Mouse (Mus musculus): ENCODE data around the gene Xpo5. TPM values are rescaled to one million over a fixed set of nuclear protein-coding genes. Genes with fewer than 3 reads are reported as not detected.

Xpo5 gene
- 67.1 and 70.7 TPM in 2 replicates for polyA plus RNA-seq (2016; fragmentation: Nextera tagmentation; extraction: Ambion mirVana)

DNA sequence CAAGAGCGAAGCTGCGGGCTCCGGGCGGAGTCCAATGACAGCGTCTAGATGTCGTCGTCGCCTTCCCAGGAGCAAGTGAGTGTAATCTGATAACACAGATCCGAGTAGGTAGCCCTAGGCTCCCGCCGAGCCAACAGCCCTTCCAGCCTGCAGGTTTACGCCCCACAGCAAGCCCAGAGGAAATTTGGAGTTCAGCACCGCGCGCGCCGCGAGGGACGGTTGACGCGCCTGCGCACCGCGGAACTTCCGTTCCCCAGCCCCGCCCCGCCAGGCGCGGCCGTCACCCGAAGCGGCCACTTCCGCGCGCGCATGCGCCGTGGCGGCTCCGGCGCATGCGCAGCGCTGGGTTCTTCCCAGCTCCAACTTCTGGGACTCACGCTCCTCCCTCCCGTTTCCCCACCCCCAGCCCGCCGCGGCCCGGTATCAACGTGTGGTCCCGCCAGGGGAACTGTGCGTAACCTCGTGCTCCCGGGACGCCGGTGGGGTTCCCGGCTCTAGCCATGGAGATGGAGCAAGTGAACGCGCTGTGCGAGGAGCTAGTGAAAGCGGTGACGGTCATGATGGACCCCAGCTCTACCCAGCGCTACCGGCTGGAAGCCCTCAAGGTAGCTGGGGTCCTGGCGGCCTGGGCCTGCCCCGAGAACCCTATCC is at the start of gene Xpo5, which contains the start of gene Polh:
Gene Xpo5, plus strand, starts transcription at position 362 of the 651 bp plus-strand sequence.
Gene Polh, minus strand, starts transcription at position 225 of the 651 bp plus-strand sequence.
- peaks cover 60% of the 10 kb centered on the region for H3K36me3 ChIP-seq
- peak; percentile 94 for DNase-seq (ENCODE audit: low spot score)

DNA sequence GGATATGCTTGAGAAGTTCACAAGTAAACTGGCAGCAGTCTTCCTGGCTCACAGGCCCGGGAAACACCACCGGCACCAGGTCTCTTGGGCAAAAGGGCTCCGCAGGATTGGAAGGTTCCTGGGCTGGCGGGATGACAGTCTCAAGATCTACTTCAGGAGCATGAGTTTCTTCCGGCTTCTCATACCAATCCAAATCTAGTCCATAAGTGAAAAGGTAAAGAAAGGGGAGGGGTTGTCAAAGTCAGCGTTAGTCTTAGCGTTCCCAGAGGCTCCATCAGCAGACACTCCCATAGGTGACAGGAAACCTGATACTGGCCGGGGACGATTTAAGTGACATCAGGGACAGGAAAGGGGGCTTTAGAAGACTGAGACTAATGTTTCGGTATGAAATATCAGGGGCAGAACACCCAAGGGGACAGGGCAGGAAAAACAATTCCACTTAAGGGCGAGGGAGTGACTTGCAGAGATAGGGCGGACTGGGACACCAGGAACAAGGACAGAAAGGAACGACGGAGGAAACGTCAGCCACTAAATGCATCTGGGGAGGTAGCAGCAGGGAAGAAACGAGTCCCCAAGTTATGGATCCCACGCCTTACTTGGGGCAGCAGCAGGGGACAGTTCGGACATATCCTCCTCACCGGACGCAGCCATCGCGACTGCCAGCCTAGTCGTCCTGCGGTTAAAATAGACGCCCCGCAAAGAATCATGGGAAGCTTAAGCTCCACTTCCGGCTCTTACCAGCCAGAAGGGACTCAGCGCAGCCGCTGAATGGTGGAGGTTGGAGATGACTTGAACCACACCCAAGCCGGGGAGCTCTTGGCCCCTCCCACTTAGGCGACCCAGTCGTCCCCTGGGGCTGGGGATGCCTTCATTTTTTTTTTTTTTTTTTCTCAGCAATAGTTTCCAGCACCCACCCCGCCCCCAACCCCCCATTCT is 49.5 kb upstream of the Xpo5 start, which contains the start of gene Mad2l1bp:
Gene Mad2l1bp, minus strand, starts transcription at position 707 of the 936 bp plus-strand sequence.
- 9% methylated on average over 33 of the region's 33 CpGs for WGBS
- peaks cover 13% of the 10 kb centered on the region for H3K4me1 ChIP-seq
- peak within 1 kb of the TSS; percentile 81 for H3K4me3 ChIP-seq
- peaks cover 26% of the 10 kb centered on the region for H3K36me3 ChIP-seq
- peak within 1 kb of the TSS; percentile 88 for H3K27ac ChIP-seq (replicated peaks)
- DNase-seq (ENCODE audit: low spot score): peak; percentile 88
- H3K27me3 ChIP-seq (ENCODE audit: low read depth, poor library complexity, severe bottlenecking): no peaks in the 10 kb centered on the region
- no peaks in the 10 kb centered on the region for H3K9me3 ChIP-seq (replicated peaks)

More for the DNA sequence above, at the start of gene Xpo5, which contains the start of gene Polh:
- Histone ChIP-seq H3K4me1 (peaks cover 33% of the 10 kb centered on the region), H3K9me3 (replicated peaks) (no peaks in the 10 kb centered on the region), H3K4me3 (peak within 1 kb of the TSS; percentile 92), H3K27ac (replicated peaks) (peak within 1 kb of the TSS; percentile 87), H3K27me3 (ENCODE audit: low read depth, poor library complexity, severe bottlenecking) (no peaks in the 10 kb centered on the region)
- WGBS: under 1% methylated on average over 66 of the region's 66 CpGs

DNA sequence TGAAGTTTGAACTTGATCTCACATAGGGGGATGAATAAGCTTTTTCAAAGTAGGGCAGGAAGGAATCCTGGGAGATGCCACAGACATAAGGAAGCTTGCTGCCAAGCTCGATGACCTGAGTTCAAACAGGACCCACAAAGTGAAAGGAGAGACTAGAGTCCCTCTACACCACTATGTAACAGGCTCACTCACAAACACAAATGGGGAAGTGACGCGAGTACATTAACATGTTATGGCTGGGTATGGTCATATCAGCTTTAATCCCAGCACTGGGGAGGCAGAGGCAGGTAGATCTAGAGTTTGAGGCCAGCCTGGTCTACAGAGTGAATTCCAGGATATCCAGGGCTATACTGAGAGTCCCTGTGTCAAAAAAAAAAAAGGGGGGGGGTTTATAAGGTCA is 48.2 kb upstream of the Xpo5 start:
- 92% methylated on average over 3 of the region's 3 CpGs for WGBS
- no peaks in the 10 kb centered on the region for H3K9me3 ChIP-seq (replicated peaks)
- peaks cover 13% of the 10 kb centered on the region for H3K4me1 ChIP-seq
- no peak for DNase-seq (ENCODE audit: low spot score)
- H3K27me3 ChIP-seq (ENCODE audit: low read depth, poor library complexity, severe bottlenecking): no peaks in the 10 kb centered on the region
- no peak overlapping the region for H3K4me3 ChIP-seq
- peaks cover 14% of the 10 kb centered on the region for H3K36me3 ChIP-seq
- no peak overlapping the region for H3K27ac ChIP-seq (replicated peaks)

DNA sequence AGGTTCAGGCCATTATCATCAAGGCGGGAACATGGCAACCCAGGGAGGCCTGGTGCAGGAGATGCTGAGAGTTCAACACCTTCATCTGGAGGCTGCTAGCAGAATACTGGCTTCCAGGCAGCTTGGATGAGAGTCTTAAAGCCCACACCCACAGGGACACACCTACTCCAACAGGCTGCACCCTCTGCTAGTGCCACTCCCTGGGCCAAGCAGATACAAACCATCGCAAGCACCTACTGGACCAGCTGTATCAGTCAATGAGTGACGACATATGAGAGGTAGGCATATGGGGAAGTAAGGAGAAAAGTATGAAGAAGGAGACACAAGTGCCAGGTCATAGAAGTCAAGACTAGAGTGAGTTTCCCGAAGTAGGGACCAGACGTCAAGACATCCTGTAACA is 45.9 kb upstream of the Xpo5 start:
- Histone ChIP-seq H3K27me3 (ENCODE audit: low read depth, poor library complexity, severe bottlenecking) (no peaks in the 10 kb centered on the region), H3K36me3 (peaks cover 3% of the 10 kb centered on the region), H3K4me1 (peaks cover 25% of the 10 kb centered on the region), H3K4me3 (no peak overlapping the region), H3K9me3 (replicated peaks) (no peaks in the 10 kb centered on the region), H3K27ac (replicated peaks) (no peak overlapping the region)
- 87% methylated on average over 5 of the region's 5 CpGs for WGBS
- no peak for DNase-seq (ENCODE audit: low spot score)

DNA sequence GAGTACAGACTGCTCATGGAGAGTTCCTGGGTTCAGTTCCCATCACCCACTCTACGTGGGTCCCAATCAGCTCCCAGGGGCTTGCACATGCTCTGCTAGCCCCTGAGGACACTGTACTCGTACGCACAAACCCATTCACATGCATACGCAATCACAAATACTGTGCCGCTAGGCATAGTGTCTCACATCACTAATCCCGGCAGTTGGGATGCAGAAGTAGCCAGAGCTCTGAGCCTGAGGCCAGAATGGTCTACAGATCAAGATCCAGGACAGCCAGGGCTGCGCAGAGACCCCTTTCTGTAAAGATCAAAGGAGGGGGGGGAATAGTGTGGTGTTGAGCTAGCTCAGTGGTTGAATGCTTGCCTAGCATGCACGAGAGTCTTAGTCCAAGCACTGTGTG is 45.5 kb upstream of the Xpo5 start:
- no peak for DNase-seq (ENCODE audit: low spot score)
- Histone ChIP-seq H3K27ac (replicated peaks) (no peak overlapping the region), H3K9me3 (replicated peaks) (no peaks in the 10 kb centered on the region), H3K27me3 (ENCODE audit: low read depth, poor library complexity, severe bottlenecking) (no peaks in the 10 kb centered on the region), H3K36me3 (no peaks in the 10 kb centered on the region), H3K4me3 (no peak overlapping the region), H3K4me1 (peaks cover 29% of the 10 kb centered on the region)
- whole genome bisulfite sequencing: 91% methylated on average over 8 of the region's 8 CpGs

DNA sequence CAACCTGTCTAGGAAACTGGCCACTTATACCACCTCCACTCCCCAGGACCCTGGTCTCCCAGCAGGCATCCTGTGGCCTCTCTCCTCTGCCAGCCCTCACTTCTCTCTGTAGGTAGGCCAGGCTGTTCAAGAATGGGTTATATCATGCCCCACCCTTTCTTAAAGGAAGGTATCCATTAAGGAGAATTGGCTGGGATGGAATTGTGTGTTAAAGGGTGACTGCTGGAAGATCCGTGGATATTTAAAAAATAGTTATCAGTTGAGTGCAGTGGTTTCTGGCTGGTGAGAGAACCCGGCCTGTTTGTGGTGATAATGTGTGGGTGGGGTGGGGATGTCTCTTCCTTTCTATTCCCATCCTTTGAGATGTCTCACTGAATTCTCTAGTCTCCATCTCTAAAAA is 43.3 kb upstream of the Xpo5 start:
- no peak for DNase-seq (ENCODE audit: low spot score)
- WGBS: 77% methylated on average over 2 of the region's 2 CpGs
- H3K4me1 ChIP-seq: peaks cover 32% of the 10 kb centered on the region
- no peaks in the 10 kb centered on the region for H3K27me3 ChIP-seq (ENCODE audit: low read depth, poor library complexity, severe bottlenecking)
- no peaks in the 10 kb centered on the region for H3K9me3 ChIP-seq (replicated peaks)
- H3K36me3 ChIP-seq: peaks cover 18% of the 10 kb centered on the region
- peak overlapping the region; percentile 89 for H3K4me3 ChIP-seq
- H3K27ac ChIP-seq (replicated peaks): no peak overlapping the region

DNA sequence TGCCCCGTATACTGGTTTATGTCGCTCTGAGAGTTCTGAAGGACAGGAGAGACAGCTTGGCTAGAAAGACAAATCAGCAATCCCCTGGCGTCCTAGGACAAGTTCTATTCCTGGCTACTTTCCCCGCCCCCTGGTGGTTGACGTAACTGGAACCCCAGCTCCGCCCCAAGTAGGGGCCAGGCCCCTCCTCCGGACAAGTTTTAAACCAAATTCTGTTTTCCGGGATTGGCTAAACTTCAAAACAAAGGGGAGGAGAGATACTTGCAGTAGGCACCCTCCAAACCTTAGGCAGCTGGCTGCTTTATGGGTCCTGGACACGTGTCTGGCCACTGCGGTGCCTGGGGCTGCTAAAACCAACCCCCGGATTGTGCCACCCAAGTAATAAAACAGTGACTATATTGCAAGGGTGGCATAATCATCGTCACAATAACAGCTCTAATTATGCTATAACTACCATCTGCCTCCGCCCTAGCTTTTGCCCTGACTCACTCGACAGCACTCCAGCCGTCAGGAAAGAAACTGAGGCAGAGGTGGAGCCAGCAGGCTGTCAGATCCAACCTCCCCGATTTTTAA is 42.4 kb upstream of the Xpo5 start:
- H3K9me3 ChIP-seq (replicated peaks): no peaks in the 10 kb centered on the region
- H3K4me3 ChIP-seq: peak overlapping the region; percentile 89
- WGBS: under 1% methylated on average over 16 of the region's 16 CpGs
- peaks cover 28% of the 10 kb centered on the region for H3K36me3 ChIP-seq
- H3K27ac ChIP-seq (replicated peaks): peak overlapping the region; percentile 92
- H3K27me3 ChIP-seq (ENCODE audit: low read depth, poor library complexity, severe bottlenecking): no peaks in the 10 kb centered on the region
- peaks cover 32% of the 10 kb centered on the region for H3K4me1 ChIP-seq
- DNase-seq (ENCODE audit: low spot score): peak; percentile 86

DNA sequence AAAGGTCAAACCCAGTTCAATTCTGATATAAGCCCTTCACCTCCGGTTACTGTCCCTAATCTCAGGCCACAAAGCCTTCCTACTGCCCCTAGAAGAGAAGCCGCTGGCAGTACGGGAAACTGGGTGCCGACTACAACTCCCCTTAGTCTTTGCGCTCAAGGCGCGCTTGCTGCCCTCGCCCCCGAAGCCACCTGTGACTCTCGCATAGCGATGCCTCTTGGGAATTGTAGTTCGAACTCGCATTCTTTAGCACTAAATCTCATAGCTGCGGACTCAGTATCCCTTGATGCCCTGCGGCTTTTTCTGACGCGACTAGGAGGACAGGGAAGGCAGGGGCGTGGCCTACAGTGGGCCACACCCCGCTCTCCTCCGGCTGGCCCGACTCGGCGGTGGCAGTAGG is 41.9 kb upstream of the Xpo5 start, which contains the start of gene Gtpbp2:
Gene Gtpbp2, plus strand, starts transcription at position 347 of the 400 bp plus-strand sequence.
- Histone ChIP-seq H3K4me3 (peak within 1 kb of the TSS; percentile 89), H3K27me3 (ENCODE audit: low read depth, poor library complexity, severe bottlenecking) (no peaks in the 10 kb centered on the region), H3K36me3 (peaks cover 33% of the 10 kb centered on the region), H3K4me1 (peaks cover 32% of the 10 kb centered on the region), H3K9me3 (replicated peaks) (no peaks in the 10 kb centered on the region), H3K27ac (replicated peaks) (peak within 1 kb of the TSS; percentile 92)
- WGBS: 0% methylated on average over 23 of the region's 23 CpGs
- DNase-seq (ENCODE audit: low spot score): peak; percentile 96

DNA sequence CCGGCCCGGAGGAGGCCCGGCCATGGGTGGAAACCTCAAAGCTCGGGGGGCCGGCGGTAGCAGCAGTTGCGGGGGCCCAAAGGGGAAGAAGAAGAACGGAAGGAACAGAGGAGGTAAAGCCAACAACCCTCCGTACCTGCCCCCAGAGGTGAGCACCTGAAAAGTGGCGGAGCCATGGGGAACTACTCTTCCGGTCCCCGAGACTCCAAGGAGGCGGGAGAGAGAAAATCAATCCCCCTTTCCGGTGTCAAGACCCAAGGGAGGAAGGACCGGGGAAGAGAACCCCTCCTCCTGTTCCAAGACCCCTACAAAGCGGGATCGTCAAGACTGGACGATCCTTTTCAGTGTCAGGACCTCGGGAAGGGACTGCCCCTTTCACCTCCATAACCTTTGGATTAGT is 41.4 kb upstream of the Xpo5 start:
- WGBS: under 1% methylated on average over 19 of the region's 19 CpGs
- Histone ChIP-seq H3K4me1 (peaks cover 32% of the 10 kb centered on the region), H3K27me3 (ENCODE audit: low read depth, poor library complexity, severe bottlenecking) (no peaks in the 10 kb centered on the region), H3K27ac (replicated peaks) (peak overlapping the region; percentile 92), H3K4me3 (peak overlapping the region; percentile 89), H3K9me3 (replicated peaks) (no peaks in the 10 kb centered on the region), H3K36me3 (peaks cover 38% of the 10 kb centered on the region)
- no peak for DNase-seq (ENCODE audit: low spot score)

DNA sequence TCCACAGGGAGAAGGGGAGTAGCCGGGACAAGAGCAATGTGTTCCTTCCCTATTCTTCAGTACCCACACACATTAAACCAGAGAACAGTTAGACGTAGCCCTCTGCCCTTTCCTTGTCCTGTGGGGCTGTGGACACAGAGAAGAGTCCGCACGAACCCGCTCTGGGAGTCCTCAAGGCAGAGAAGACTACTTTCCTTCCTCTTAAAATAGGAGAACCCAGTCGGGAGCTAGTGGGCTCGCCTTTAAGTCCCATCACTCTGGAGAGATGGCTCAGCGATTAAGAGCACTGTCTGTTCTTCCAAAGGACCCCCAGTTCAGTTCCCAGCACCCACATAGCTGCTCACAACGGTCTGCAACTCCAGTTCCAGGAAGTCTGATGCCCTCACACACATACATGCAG is 40.9 kb upstream of the Xpo5 start:
- Histone ChIP-seq H3K27me3 (ENCODE audit: low read depth, poor library complexity, severe bottlenecking) (no peaks in the 10 kb centered on the region), H3K9me3 (replicated peaks) (no peaks in the 10 kb centered on the region), H3K27ac (replicated peaks) (peak overlapping the region; percentile 92), H3K36me3 (peaks cover 43% of the 10 kb centered on the region), H3K4me3 (peak overlapping the region; percentile 89), H3K4me1 (peaks cover 32% of the 10 kb centered on the region)
- no peak for DNase-seq (ENCODE audit: low spot score)
- 51% methylated on average over 9 of the region's 9 CpGs for WGBS

DNA sequence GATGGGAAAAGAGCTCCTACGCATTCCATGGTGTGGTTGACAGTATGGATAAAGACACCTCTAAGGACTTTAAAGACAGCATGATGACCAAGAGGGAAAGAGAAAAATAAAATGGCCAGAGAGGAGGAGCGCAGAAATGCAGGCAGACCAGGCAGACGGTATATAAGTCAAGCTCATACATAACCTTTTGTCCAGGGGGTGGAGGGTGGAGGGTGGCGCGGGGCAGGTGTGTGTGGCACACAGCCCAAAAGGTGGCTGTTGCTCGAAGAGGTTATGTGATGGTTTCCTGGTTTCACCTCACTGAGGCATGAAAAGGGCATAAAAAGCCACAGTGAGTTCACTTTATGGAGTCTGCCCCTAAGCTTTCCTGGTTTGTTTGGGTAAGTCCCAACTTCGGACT is 40.0 kb upstream of the Xpo5 start:
- 95% methylated on average over 7 of the region's 7 CpGs for WGBS
- Histone ChIP-seq H3K9me3 (replicated peaks) (no peaks in the 10 kb centered on the region), H3K27ac (replicated peaks) (no peak overlapping the region), H3K27me3 (ENCODE audit: low read depth, poor library complexity, severe bottlenecking) (no peaks in the 10 kb centered on the region), H3K4me3 (peak overlapping the region; percentile 89; the same call in 1 of the 2 replicates), H3K4me1 (peaks cover 32% of the 10 kb centered on the region), H3K36me3 (peaks cover 51% of the 10 kb centered on the region)
- no peak for DNase-seq (ENCODE audit: low spot score)

DNA sequence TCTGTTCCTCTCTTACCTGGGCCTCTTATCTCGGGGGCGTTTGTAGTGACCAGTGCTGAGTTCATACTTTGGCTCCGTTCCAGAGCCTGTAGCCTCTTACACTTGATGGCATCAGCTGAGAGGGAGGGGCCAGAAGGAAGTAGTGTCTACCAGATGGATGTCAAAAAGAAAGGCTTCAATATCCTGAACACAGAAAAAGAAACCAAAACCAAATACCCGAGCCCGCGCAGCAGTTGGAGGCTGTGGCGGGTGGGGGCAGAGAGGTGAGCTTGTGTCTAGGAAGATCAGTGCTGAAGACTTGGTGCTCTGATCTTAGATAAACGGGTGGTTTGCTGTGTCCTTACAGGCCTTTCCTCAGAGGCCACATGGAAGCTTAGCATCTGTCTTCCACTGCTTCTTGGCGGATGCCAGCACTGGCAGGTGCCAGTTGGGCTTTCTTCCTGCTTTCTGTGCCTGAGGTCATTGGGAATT is 39.6 kb upstream of the Xpo5 start:
- H3K4me3 ChIP-seq: no peak overlapping the region
- peaks cover 32% of the 10 kb centered on the region for H3K4me1 ChIP-seq
- H3K27me3 ChIP-seq (ENCODE audit: low read depth, poor library complexity, severe bottlenecking): no peaks in the 10 kb centered on the region
- no peak overlapping the region for H3K27ac ChIP-seq (replicated peaks)
- DNase-seq (ENCODE audit: low spot score): no peak
- 89% methylated on average over 9 of the region's 9 CpGs for WGBS
- no peaks in the 10 kb centered on the region for H3K9me3 ChIP-seq (replicated peaks)
- H3K36me3 ChIP-seq: peaks cover 56% of the 10 kb centered on the region
